Mouse (Mus musculus) forebrain, embryonic 16.5 days (tissue): ENCODE results near the gene Siglecg. TPM values are rescaled to one million over a fixed set of nuclear protein-coding genes. Genes with fewer than 3 reads are reported as not detected.

Experiments used
- ATAC-seq: fragments of 200-750 bp; cut with Nextera tagmentation; 2 replicates; pipeline ENCODE4 v1.8.0; 2017; ENCODE audit warnings: mild to moderate bottlenecking, moderate library complexity
- H3K27ac ChIP-seq: fragments of 300-500 bp; sonication (generic); 2 replicates; pipeline ENCODE4 v1.5.1; 2014; ENCODE audit warnings: low read length, control low read depth
- H3K27me3 ChIP-seq: fragments of 300-500 bp; sonication (generic); replicated peaks from 2 replicates; pipeline ENCODE4 v1.6.1; 2014; ENCODE audit warnings: low read length; ENCODE audit not compliant: control insufficient read depth, insufficient read depth
- H3K36me3 ChIP-seq: fragments of 300-500 bp; sonication (generic); 2 replicates; pipeline ENCODE4 v1.6.1; 2014; ENCODE audit not compliant: control insufficient read depth, insufficient read depth
- H3K4me1 ChIP-seq: fragments of 300-500 bp; sonication (generic); replicated peaks from 2 replicates; pipeline ENCODE4 v1.6.1; 2014; ENCODE audit warnings: low read length; ENCODE audit not compliant: control insufficient read depth, insufficient read depth
- H3K4me2 ChIP-seq: fragments of 300-500 bp; sonication (generic); 2 replicates; pipeline ENCODE4 v1.6.1; 2014; ENCODE audit warnings: mild to moderate bottlenecking, low read length, control low read depth
- H3K4me3 ChIP-seq: fragments of 300-500 bp; sonication (generic); replicated peaks from 2 replicates; pipeline ENCODE4 v1.5.1; 2014; ENCODE audit warnings: mild to moderate bottlenecking, low read length, control low read depth
- H3K9ac ChIP-seq: fragments of 300-500 bp; sonication (generic); replicated peaks from 2 replicates; pipeline ENCODE4 v1.6.1; 2014; ENCODE audit warnings: low read depth, low read length, control low read depth
- H3K9me3 ChIP-seq: fragments of 300-500 bp; sonication (generic); 2 replicates; pipeline ENCODE4 v1.6.1; 2016; ENCODE audit warnings: low read length; ENCODE audit not compliant: control insufficient read depth
- WGBS: fragments of 180-500 bp; shearing (Covaris S2); extraction: QIAGEN DNeasy Blood & Tissue Kit; methylation state at CpG from one replicate; pipeline ENCODE4 v1.1.7; 2014; 5-methylcytosine and 5-hydroxymethylcytosine counted together
- polyA plus RNA-seq: library from polyadenylated mRNA; unstranded; fragments of >200 nt; fragmentation: Nextera tagmentation; extraction: Ambion mirVana; gene quantifications from 2 replicates; pipeline ENCODE4 v1.2.1, GENCODE M21; 2015

The Siglecg gene
- polyA plus RNA-seq, 1 experiment from 2014 or later: not detected

GRCm38 (mm10) chr7:43451726-43452125, 43.7 kb downstream of the Siglecg start:
- ATAC-seq: no peak
- Histone ChIP-seq H3K9ac (no peak overlapping the region), H3K4me1 (no peaks in the 10 kb centered on the region), H3K9me3 (no peaks in the 10 kb centered on the region), H3K4me2 (no peak overlapping the region), H3K27ac (no peak overlapping the region), H3K4me3 (no peak overlapping the region), H3K27me3 (no peaks in the 10 kb centered on the region), H3K36me3 (peaks cover 10% of the 10 kb centered on the region)
- 94% methylated on average over 11 of the region's 11 CpGs for WGBS

- 39% methylated on average over 4 of the region's 4 CpGs for WGBS
- Histone ChIP-seq H3K9me3 (no peaks in the 10 kb centered on the region), H3K9ac (no peak overlapping the region), H3K4me3 (no peak overlapping the region), H3K27ac (no peak overlapping the region), H3K27me3 (no peaks in the 10 kb centered on the region), H3K36me3 (peaks cover 13% of the 10 kb centered on the region), H3K4me2 (no peak overlapping the region), H3K4me1 (no peaks in the 10 kb centered on the region)
- ATAC-seq: no peak
These were observed 44.6 kb downstream of the Siglecg start for GRCm38 (mm10) chr7:43452609-43453008.

GRCm38 (mm10) chr7:43453599-43454355, 45.8 kb downstream of the Siglecg start:
- H3K27me3 ChIP-seq: no peaks in the 10 kb centered on the region
- no peaks in the 10 kb centered on the region for H3K9me3 ChIP-seq
- H3K36me3 ChIP-seq: peaks cover 13% of the 10 kb centered on the region
- H3K9ac ChIP-seq: no peak overlapping the region
- no peak overlapping the region for H3K4me2 ChIP-seq
- no peak overlapping the region for H3K27ac ChIP-seq
- no peak overlapping the region for H3K4me3 ChIP-seq
- no peak for ATAC-seq
- WGBS: 88% methylated on average over 14 of the region's 14 CpGs
- no peaks in the 10 kb centered on the region for H3K4me1 ChIP-seq

GRCm38 (mm10) chr7:43454371-43454770, 46.4 kb downstream of the Siglecg start:
- no peak for ATAC-seq
- H3K27ac ChIP-seq: no peak overlapping the region
- WGBS: 94% methylated on average over 6 of the region's 6 CpGs
- no peak overlapping the region for H3K4me3 ChIP-seq
- H3K4me1 ChIP-seq: no peaks in the 10 kb centered on the region
- no peak overlapping the region for H3K9ac ChIP-seq
- H3K9me3 ChIP-seq: no peaks in the 10 kb centered on the region
- no peak overlapping the region for H3K4me2 ChIP-seq
- peaks cover 13% of the 10 kb centered on the region for H3K36me3 ChIP-seq
- no peaks in the 10 kb centered on the region for H3K27me3 ChIP-seq

- Histone ChIP-seq H3K4me2 (no peak within 1 kb of the TSS), H3K9ac (no peak within 1 kb of the TSS), H3K36me3 (no peaks in the 10 kb centered on the region), H3K27me3 (no peaks in the 10 kb centered on the region), H3K27ac (no peak within 1 kb of the TSS), H3K4me3 (no peak within 1 kb of the TSS), H3K9me3 (no peaks in the 10 kb centered on the region), H3K4me1 (peaks cover 14% of the 10 kb centered on the region)
- WGBS: 47% methylated on average over 4 of the region's 4 CpGs
- no peak for ATAC-seq
These were observed 54.8 kb downstream of the Siglecg start, which contains the start of gene Vsig10l for GRCm38 (mm10) chr7:43462851-43463250. Gene Vsig10l (plus strand): TSS chr7:43463151.

GRCm38 (mm10) chr7:43463976-43464375, 56.0 kb downstream of the Siglecg start:
- Histone ChIP-seq H3K4me3 (no peak overlapping the region), H3K4me2 (no peak overlapping the region), H3K27me3 (no peaks in the 10 kb centered on the region), H3K4me1 (peaks cover 14% of the 10 kb centered on the region), H3K36me3 (no peaks in the 10 kb centered on the region), H3K9ac (no peak overlapping the region), H3K9me3 (no peaks in the 10 kb centered on the region), H3K27ac (no peak overlapping the region)
- WGBS: 77% methylated on average over 7 of the region's 7 CpGs
- ATAC-seq: no peak

GRCm38 (mm10) chr7:43464864-43465343, 56.9 kb downstream of the Siglecg start:
- ATAC-seq: no peak
- peaks cover 14% of the 10 kb centered on the region for H3K4me1 ChIP-seq
- no peaks in the 10 kb centered on the region for H3K27me3 ChIP-seq
- H3K9ac ChIP-seq: peak overlapping the region; percentile 51
- H3K9me3 ChIP-seq: no peaks in the 10 kb centered on the region
- no peak overlapping the region for H3K27ac ChIP-seq
- H3K4me2 ChIP-seq: peak overlapping the region; percentile 76
- no peaks in the 10 kb centered on the region for H3K36me3 ChIP-seq
- H3K4me3 ChIP-seq: peak overlapping the region; percentile 52
- WGBS: 6% methylated on average over 35 of the region's 35 CpGs

GRCm38 (mm10) chr7:43465344-43466098, 57.5 kb downstream of the Siglecg start:
- no peak overlapping the region for H3K27ac ChIP-seq
- under 1% methylated on average over 33 of the region's 33 CpGs for WGBS
- H3K9me3 ChIP-seq: no peaks in the 10 kb centered on the region

GRCm38 (mm10) chr7:43466099-43466694, 58.2 kb downstream of the Siglecg start:
- no peaks in the 10 kb centered on the region for H3K9me3 ChIP-seq
- H3K4me2 ChIP-seq: peak overlapping the region; percentile 76
- H3K9ac ChIP-seq: peak overlapping the region; percentile 47
- under 1% methylated on average over 33 of the region's 33 CpGs for WGBS
- H3K4me1 ChIP-seq: peaks cover 14% of the 10 kb centered on the region
- no peaks in the 10 kb centered on the region for H3K36me3 ChIP-seq
- peak overlapping the region; percentile 52 for H3K4me3 ChIP-seq
- ATAC-seq: peak; percentile 59
- no peaks in the 10 kb centered on the region for H3K27me3 ChIP-seq
- no peak overlapping the region for H3K27ac ChIP-seq

More at GRCm38 (mm10) chr7:43465344-43466098, 57.5 kb downstream of the Siglecg start:
- Histone ChIP-seq H3K4me2 (peak overlapping the region; percentile 76), H3K27me3 (no peaks in the 10 kb centered on the region), H3K4me1 (peaks cover 14% of the 10 kb centered on the region), H3K36me3 (no peaks in the 10 kb centered on the region), H3K9ac (peak overlapping the region; percentile 51), H3K4me3 (peak overlapping the region; percentile 52)
- ATAC-seq: peak; percentile 84
